Mouse (Mus musculus): ENCODE data around the gene Dglucy.

The Dglucy gene

DNA sequence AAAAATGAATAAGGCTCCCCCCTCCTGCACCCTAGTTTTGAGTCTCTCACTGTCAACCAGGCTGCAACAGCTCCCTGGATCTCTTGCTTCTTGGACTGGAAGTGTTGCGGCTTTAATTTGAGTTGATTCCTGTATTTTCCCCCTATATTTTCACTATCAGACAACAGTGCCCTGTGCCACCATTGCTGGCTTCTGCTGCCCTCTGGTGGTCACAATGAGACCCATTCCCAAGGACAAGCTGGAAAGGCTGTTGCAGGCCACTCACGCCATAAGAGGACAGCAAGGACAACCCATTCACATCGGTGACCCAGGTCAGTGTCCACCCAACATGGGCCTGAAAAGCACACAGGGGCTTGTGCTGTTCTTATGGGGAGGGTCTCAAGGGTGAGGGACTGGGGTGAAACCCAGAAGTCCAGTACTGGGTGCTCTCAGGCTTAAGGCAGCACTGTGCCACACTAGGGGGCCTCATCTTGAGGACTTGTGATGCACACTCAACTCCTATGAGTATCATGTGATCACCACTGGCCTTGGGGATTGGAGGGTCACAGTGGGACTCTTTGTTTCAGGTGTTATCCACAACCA lies 62.4 kb downstream of the Dglucy start:
- DNase-seq (ENCODE audit: low spot score), result peak; percentile 86

DNA sequence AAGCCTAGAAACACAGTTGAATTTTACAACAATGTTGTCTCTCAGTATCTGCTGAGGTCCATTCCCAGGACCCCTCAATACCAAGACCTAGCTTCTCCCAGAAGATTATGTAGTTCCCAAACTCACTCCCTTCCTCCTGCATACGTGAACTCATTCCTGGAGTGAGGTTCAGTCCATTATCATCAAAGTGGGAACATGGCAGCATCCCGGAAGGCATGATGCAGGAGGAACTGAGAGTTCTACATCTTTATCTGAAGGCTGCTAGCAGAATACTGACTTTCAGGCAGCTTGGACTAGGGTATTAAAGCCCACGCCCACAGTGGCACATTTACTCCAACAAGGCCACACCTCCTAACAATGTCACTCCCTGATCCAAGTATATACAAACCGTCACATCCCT lies 64.3 kb downstream of the Dglucy start:
- DNase-seq (ENCODE audit: low spot score), result no peak

DNA sequence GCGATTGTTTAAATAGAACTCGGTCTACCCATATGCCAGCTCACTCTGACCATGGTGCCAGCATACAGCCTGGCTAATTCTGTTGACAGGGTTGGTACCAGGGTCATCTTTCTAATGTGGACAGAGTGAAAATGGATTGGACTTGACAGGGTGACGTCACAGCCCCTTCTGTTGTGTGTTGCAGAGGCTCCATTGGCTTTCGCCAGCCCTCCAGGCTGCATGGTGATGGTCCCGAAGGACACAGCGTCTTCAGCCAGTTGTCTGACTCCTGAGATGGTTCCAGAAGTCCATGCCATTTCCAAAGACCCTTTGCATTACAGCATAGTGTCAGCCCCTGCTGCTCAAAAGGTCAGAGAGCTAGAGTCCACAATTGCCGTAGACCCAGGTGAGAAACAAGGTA lies 65.7 kb downstream of the Dglucy start:
- DNase-seq (ENCODE audit: low spot score), result no peak

DNA sequence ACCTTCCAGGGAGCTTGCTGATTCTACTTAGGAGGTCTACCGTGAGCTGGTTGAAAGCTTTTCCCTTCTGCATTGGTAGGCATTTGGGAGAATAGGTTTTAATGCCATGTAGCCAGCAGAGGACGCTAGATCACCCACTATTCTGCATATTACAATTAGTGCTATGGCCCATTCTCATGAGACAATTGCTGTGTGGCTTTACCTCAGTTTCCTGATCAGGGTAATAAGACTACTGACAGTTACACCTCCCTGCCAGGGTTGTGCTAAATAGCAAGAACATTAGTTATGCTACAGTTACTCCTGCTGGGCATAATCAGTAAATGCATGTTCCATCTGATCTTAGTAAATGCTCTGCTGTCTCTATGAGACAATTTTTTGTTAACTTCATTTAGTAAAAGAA lies 67.0 kb downstream of the Dglucy start:
- no peak for DNase-seq (ENCODE audit: low spot score)

DNA sequence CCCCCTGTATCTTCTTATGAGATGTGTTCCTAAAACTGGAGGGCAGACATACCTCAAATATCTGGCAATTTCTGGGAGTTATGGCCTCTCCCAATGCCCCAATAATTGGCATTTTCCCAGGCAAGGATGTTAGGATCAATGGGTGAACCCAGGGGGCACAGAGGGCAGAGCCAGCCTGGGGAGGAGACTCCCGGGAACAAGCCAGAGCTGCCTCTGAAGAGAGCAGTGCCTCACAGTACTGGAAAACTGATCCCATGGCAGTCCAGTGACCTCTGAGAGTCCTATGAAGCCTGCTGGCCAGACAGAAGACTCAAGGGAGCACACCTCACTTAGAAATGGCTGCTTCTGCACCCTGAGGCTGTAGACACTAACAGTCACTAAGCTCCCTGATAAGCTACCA lies 67.7 kb downstream of the Dglucy start:
- no peak for DNase-seq (ENCODE audit: low spot score)

DNA sequence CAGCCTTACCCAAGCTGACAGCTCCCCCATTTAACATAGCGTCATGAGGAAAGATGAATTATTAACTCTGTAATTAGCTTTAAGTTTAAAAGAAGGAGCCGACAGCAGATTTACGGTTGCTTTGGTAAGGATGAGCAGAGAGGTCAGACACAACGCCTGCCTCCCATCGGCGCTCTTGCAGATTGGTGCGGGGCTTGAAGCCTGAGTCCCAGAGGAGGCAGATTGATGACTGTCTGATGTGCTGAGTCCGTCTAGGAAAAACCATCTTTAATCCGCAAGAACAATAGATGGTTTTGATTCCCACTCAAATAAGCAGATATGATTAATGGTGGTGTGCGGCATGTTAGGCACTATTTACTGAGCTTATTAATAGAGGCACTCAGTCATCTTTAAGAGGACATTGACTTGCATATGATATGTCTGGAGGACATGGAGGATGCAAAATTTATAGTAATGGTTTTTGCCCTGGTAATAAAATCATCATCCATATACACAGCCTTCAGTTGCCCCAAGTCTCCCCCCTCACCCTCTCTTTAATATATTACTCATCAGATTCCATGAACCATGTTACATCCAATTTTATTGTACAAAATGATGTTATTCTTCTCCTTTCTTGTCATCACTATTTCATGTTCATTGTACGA lies 68.7 kb downstream of the Dglucy start:
- no peak for DNase-seq (ENCODE audit: low spot score)

DNA sequence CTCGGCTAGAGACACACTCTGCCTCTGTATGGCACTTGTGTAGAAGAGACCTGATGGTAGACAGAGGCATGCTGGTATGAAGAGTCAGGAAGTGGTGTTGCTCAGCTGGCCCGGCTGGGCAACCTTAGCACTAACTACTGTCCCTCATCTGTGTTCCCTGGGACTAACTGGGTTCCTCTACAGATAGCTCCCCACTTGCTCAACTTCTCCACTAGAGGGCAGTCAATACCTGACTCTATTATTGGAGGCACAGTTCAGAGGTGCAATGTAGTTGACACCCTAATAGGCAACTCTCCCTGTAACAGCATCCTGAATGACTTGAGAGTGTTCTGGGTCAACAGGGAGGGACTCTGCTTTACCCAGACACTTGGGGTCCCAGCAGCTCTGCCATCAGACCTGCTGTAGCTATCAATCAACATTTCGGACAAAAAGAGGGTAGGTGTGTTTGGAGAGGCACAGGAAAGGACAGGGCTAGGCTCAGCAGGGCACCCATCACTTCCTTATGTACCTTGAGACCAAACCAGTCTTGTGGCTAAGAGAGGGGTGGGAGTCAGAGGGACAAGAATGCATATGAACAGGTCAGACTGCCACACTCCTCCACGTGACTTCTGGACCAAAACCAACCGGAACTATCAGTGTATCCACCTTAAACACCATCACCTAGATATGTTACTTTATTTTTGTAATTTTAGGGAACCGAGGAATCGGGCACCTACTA lies 70.7 kb downstream of the Dglucy start:
- peak; percentile 63 for DNase-seq (ENCODE audit: low spot score)

DNA sequence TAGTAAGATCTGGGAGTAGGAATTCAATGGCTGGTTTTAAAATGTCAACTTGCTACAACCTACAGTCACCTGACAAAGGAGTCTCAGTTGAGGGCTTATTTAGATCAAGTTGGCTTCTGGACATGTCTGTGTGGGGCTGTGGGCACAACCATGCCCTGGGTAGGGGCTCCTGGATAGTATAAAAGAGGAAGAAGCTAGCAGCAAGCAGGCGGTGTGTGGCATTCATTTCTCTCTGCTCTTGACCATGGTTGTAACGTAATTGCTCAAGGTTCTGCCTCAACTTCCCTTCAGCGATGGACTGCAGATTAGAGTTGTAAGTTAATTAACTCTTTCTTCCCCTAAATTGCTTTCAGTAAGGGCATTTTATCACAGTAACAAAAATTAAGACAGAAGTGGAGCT lies 73.5 kb downstream of the Dglucy start:
- DNase-seq (ENCODE audit: low spot score), result no peak

DNA sequence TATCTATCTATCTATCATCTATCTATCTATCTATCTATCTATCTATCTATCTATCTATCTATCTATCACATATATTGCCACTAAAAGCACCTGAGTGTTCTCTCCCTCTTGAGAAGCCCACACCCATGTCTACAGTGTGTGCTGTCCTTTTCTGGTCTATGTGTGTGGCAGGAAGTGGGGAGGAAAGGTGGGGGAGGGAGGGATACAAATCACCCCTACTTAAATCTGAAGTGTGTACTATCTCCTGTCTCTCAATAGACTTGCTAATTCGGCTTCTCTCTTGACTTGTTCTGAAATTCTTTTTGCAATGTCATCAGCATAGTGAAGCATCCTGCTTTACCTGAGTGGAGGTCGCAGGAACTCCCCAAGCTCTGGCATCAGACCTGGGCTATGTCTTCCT lies 77.5 kb downstream of the Dglucy start:
- DNase-seq (ENCODE audit: low spot score), result no peak

DNA sequence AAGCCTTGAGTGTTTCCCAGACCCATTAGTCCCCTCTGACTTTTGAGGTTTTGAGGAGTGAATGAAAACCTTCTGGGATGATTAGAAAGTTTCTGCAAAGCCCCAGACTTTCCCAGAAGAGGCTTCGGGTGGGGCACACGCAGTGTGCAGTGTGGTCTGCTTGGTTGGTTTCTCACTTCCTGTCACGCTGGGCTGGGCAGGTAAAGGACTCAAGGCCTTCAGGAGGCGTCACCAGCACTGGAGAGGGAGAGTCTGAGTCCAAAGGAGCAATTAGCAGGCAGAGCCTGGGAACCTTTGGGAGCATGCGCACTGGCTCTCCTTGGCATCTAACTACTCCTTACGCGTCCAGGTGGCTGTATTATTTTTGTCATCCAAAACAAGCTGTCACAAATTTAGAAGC lies 78.9 kb downstream of the Dglucy start:
- DNase-seq (ENCODE audit: low spot score), result no peak

DNA sequence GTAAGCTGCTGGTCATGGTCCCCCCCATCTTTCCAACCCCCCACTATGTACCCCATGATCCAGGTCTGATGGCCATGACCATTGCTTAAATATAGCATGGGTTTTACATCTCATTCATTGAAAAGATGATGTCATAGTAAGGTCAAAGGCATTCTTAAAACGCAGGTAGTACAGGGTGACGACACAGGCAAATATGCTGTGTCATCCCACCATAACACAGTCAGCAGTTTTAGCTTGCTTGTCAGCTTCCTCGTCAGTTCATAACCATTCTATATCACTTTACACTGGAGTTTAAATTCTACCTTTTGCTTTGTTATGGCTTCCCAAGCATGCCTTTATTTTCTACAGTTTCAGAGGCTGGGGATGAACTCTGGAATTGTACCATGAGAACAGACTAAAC lies 83.4 kb downstream of the Dglucy start:
- DNase-seq (ENCODE audit: low spot score), result no peak

DNA sequence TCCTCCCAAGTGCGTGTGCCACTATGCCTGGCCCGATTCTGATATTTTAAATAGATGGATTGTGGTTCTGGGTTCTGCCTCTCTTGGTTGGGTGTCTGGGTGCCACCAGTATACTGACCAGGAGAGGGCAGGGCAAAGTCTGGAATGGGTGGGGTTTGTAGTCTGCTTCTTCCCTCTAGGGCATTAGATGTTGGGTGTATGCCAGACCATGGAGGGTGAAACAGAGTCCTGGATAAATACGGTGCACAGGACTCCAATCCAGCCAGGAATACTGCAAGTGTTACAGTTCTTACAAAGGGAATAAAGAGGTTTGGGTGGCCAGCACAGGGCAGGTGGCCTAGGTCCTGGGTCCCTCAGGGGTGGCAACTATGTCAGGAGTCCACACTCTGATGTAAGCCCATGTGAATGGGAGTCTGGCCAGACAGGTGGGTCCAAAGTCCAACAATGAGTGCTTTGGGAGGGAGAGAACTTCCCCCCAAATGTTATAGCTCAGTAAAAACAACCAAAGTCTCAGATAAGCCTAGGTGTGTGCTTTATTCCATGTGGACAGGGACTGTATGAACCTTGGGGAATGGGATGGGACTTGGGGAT lies 84.1 kb downstream of the Dglucy start:
- no peak for DNase-seq (ENCODE audit: low spot score)

DNA sequence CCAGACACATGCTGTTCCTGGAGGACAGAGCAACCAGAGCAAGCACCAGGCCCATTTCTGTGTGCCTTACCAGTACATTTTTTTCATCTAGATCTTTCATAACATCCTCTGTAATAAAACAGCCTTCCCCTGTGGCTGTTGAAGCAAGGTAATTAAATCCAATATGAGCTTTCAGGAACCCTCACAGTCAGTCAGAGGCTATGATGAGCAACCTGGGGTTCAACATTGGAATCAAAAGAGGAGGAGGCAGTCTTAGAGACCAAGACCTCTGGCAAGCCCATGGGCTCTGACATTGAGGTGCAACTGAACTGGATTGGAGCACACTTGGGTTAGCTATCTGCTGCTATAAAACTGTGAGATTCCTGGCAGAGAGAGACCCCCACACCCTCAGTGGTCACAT lies 86.2 kb downstream of the Dglucy start:
- no peak for DNase-seq (ENCODE audit: low spot score)

DNA sequence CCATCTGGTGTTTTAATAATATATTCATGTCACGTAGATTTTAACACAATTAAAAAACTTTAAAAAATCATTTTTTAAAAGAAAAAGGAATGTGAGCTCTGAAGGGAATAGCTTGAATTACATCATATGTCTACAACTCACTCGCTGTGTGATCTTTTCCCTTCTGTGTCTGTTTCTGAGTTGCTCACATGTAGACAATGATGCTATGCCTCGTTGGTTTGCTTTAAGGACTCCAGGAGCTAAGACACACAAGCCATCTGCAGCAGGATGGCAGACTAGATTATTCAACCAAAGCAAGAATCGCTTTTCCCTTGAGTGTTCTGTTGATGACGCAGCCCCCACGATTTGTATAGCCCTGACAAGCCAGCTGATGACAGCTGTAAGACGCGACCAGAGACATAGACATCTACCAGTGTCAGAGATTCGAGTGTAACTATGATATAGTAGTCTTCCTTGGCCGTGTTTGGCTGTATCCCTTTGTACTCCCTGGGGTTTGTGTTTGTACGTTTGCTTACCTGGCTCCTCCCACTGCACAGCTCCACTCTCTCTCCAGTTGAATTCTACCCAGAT lies 86.7 kb downstream of the Dglucy start:
- no peak for DNase-seq (ENCODE audit: low spot score)

DNA sequence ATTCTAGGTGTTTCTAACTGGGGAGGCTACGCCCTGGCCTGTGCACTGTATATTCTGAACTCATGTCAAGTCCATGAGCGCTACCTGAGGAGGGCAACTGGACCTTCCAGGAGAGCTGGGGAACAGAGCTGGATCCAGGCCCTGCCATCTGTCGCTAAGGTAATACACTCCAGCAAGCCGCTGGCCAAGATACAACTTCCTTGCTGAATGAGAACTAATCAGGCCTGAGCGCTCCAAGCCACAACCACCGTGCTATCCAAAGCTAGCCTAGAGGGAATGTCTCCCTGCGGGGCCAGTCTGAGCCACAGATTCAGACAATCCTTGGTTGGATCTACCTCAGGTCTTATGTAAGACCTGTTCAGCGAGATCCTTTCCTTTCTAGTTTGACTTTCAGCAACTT lies 88.2 kb downstream of the Dglucy start:
- DNase-seq (ENCODE audit: low spot score), result no peak

DNA sequence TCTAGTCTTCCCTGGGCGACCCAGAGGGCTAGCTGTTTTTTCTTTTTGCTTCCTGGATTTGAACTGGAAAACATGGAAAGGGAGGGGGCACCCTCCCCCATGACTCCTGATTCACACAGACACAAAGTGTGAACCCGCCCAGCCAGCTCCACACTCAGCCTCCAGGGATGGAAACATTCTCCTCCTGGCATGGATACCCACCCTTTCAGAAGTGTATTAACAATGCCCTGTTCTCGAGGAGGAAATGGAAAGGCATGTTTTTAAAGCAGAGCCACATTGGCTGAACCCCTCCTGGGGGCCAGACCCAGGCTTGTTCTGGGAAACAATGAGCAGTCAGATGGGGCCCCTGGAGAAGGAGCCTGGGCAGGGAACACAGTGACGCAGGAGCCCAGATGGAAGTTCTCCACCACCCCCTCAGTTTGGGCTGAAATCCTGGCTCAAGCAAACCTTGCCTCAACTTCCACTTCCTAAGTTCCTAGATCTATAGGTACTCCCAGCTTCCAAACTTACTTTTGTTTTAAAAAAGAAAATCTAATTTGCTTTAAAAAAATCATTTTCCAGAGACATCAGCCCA lies 89.3 kb downstream of the Dglucy start:
- no peak for DNase-seq (ENCODE audit: low spot score)

DNA sequence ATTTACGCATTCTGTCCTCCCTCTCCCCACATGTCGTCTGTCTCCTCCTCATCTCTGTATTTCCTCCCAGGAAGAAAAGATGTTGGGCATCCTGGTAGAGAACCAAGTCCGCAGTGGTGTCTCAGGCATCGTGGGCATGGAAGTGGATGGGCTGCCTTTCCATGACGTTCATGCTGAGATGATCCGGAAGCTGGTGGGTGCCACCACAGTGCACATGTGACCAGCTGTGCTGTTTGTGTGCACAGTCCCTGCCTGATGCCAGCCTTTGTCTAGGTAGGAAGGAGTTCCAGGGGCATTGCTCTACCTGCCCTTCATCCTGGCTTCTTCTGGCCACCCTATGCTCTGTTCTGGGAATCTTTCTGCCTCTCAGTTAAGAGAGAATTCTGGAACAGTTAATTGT lies 92.4 kb downstream of the Dglucy start:
- no peak for DNase-seq (ENCODE audit: low spot score)

DNA sequence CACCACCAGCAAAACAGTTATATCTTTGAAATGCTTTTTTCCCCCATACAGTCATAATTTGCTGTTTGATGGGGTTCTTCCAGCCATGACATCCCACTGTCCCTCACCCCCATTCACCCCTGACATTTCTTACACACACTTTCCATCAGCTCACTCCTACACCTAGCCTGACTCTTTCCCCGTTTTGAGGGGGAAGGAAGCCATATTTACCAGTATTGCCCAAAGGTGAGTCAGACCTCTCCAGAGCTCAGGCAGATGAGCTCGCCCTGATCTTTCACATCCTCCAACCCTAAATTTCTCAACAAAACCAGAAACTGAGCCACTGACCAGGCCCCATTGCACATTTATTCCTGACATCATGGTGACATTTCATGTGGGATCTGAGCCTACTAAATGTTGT lies 93.0 kb downstream of the Dglucy start:
- DNase-seq (ENCODE audit: low spot score), result no peak

DNA sequence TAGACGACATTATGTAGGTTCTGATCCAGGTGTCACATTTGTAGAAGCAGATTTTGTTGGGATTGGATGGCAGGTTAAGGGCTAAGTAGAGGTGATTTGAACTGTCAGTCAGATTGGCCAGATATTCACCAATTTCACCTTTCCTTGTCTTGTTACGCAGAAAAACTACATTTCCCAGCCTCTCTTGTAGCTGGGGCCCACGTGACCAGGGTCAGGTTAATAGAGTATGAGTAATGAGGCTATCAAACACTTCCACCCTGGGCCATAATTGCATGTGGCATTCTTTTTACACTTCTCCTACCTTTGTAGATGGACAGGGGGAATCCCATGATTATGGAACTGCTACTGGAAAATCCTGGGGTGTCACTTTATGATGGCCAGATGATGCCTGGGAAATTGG lies 94.8 kb downstream of the Dglucy start:
- no peak for DNase-seq (ENCODE audit: low spot score)

DNA sequence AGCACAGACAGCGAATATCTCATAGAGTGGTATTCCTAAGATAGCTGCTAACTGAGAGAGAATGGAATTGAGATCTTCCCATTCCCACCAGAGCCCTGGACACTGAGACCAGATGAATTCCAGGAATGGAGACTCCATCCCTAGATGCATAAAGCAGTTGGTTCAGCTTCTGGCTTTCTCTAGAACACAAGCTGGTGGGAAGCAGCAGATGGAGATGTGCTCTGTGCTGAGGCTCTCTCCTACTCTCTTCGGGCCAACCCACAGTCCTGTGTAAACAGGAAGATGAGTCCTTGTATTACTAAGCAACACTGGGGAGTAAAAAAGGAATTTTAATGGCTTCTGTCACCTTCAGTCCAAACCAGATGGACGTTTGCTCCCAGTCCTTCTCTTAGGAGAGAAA lies 96.7 kb downstream of the Dglucy start:
- DNase-seq (ENCODE audit: low spot score), result no peak

DNA sequence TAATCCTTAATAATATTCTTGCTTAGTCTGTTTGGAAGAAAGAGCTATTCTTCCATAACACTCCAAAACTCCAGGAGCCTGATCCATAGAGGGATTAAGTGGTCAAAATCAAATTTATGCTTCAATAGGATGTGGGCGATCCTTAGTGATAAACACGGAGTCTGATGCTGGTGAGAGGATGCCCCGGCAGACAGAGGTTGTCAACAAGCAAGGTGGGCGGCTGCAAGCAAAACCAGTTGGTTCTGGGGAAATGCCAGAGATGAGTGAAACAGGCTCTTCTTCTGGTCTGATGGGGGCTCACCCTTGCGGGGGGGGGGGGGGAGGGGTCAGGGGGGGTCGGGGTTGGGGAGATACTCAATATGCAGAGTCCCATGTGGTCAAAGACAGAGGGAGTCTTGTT lies 97.1 kb downstream of the Dglucy start:
- DNase-seq (ENCODE audit: low spot score), result no peak

DNA sequence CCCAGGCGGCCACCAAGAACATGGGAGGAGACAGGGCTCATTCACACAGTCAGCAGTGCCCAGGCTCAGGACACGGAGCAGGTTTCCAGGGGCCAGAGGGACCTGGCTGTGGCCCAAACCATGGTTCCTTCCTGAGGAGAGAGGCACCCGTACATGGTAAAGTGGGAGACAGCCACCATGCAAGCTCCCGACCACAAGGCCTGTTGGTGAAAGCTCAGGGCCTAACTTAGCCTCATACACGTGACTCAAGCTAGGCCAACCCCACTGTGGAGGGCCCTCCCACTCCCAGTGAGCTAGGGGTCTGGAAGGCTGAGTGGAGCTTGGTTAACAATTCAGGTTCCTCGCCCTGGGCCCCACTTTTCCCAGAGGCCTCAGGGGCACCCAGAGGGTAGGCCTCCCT lies 99.1 kb downstream of the Dglucy start:
- no peak for DNase-seq (ENCODE audit: low spot score)

DNA sequence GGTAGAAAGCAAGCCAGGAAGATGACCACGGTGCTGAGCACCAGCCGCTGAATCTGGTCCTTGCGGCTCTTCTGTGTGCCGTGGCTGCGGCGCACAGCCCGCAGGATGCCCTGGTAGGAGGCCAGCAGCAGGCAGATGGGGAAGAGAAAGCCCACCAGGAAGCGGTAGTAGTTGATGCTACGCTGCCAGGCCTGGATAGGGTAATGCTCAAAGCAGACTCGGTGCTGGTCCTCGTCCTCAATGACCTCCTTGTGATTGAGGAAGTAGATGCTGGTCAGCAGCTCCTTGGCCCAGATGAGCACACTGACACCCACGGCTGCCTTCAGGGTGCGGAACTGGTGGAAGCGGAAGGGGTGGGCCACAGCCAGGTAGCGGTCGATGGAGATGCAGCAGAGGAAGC lies 99.7 kb downstream of the Dglucy start:
- no peak for DNase-seq (ENCODE audit: low spot score)

Measured in adipocyte (in vitro differentiated cells).